Comparison of ENCODE assay signal across 8 mouse cellular contexts in the genomic region with DNA sequence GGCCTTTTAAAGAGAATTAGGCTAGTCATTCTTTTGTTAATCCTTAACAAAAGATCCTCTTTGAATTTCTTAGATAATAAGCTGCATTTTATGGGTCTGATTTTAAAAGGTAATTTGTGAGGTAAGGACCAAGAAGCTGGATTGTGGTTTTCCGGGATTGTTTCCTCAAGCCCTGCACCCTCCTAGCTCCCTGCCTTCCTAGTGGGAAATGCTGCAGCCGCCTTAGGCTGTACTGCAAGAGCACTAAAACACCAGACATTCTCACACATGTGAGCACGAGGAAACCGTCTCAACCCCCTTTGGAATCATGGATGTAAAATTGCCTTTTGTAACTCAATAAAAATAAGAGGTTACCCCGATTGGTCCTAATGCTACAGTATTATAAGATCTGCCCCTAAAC. TPM values are rescaled to one million over a fixed set of nuclear protein-coding genes. Genes with fewer than 3 reads are reported as not detected.
DNase-seq lines count a peak whose midpoint lies in the region; ATAC-seq and TF ChIP-seq lines count a peak whose summit lies in the region.

No protein-coding gene starts in this region.

- H3K27ac ChIP-seq in heart, adult 2 months: peak overlapping the region; percentile 94
- H3K27ac ChIP-seq in midbrain, embryonic 14.5 days (replicated peaks; ENCODE audit: low read depth, low read length): peak overlapping the region; percentile 100

- no peaks in the 10 kb centered on the region for H3K27me3 ChIP-seq in heart, adult 2 months (ENCODE audit: control insufficient read depth, insufficient read depth, low read length)
- no peaks in the 10 kb centered on the region for H3K27me3 ChIP-seq in midbrain, embryonic 14.5 days (ENCODE audit: control insufficient read depth, insufficient read depth, low read length)

- peak; percentile 40 to 45 for DNase-seq in right cerebral cortex, postnatal 10 days (ENCODE audit: low spot score in 2 of 2)
- DNase-seq in right cerebral cortex, postnatal 36 days (ENCODE audit: low spot score in 2 of 2): no peak
- DNase-seq in cerebellum, adult 8-10 months: peak; percentile 49
- DNase-seq in heart, adult 2 months: peak; percentile 22 to 45
- peak; percentile 27 for DNase-seq in kidney, adult 9 months
- peak; percentile 74 for DNase-seq in midbrain, embryonic 14.5 days
- no peak for DNase-seq in spleen, postnatal 10 days (ENCODE audit: low spot score in 2 of 2)
- DNase-seq in T-cell, adult 2 months (ENCODE audit: low spot score): no peak

- H3K4me3 ChIP-seq in heart, adult 2 months: peak overlapping the region; percentile 71
- H3K4me3 ChIP-seq in midbrain, embryonic 14.5 days (replicated peaks; ENCODE audit: low read depth, low read length): peak overlapping the region; percentile 93

- H3K9ac ChIP-seq in heart, adult 2 months (ENCODE audit: low read depth, low read length): peak overlapping the region; percentile 54; the same call in 1 of the 2 replicates
- H3K9ac ChIP-seq in midbrain, embryonic 14.5 days (replicated peaks; ENCODE audit: low read length): peak overlapping the region; percentile 98

- peak overlapping the region; percentile 92 for H3K4me2 ChIP-seq in midbrain, embryonic 14.5 days (ENCODE audit: low read length)

- peaks cover 2% of the 10 kb centered on the region; the same call in 1 of the 2 replicates for H3K4me1 ChIP-seq in heart, adult 2 months (ENCODE audit: control insufficient read depth, insufficient read depth, low read length)
- H3K4me1 ChIP-seq in midbrain, embryonic 14.5 days (ENCODE audit: control insufficient read depth, insufficient read depth, low read length): peaks cover 10% of the 10 kb centered on the region

- TF ChIP-seq POLR2A in heart, adult 2 months (IDR thresholded peaks at IDR 0.05; ENCODE audit: insufficient read depth, low read depth, low read length): no peak

- no peak for ATAC-seq in midbrain, embryonic 14.5 days (ENCODE audit: low FRiP score, low TSS enrichment)

- no peaks in the 10 kb centered on the region for H3K9me3 ChIP-seq in midbrain, embryonic 14.5 days (ENCODE audit: control insufficient read depth, low read length)

- H3K36me3 ChIP-seq in heart, adult 2 months (ENCODE audit: control insufficient read depth, insufficient read depth, low read length): peaks cover 6% of the 10 kb centered on the region
- no peaks in the 10 kb centered on the region for H3K36me3 ChIP-seq in midbrain, embryonic 14.5 days (ENCODE audit: control insufficient read depth, insufficient read depth, low read length)

- no peak for TF ChIP-seq CTCF in heart, adult 2 months (IDR thresholded peaks at IDR 0.05)

- WGBS in heart, adult 2 months: 35% methylated on average over 5 of the region's 5 CpGs
- 6% methylated on average over 5 of the region's 5 CpGs for WGBS in midbrain, embryonic 14.5 days

- no peak for TF ChIP-seq EP300 in heart, adult 2 months (IDR thresholded peaks at IDR 0.05; ENCODE audit: insufficient read depth, low read depth, low read length)

- H3K79me2 ChIP-seq in heart, adult 2 months (replicated peaks; ENCODE audit: control insufficient read depth, insufficient read depth, low read length): no peaks in the 10 kb centered on the region

- intact Hi-C loops in heart, adult 2 months (cut with DNase I): loop anchor here (5.0 to 10.0 kb wide), 4 partner anchors 45 to 465 kb away; a partner anchor contains a TSS

RNA-seq across cellular contexts. Expression of a gene that starts 1.6 kb away (rescaled TPM):
- total RNA-seq in heart, adult 2 months (2021): 10 to 100 TPM; 29.0 to 29.3 TPM
- polyA plus RNA-seq in heart, adult 2 months (2012; rRNA removed): 2.6 and 6.4 TPM in 2 replicates
- 92.3 and 122 TPM in 2 replicates for polyA plus RNA-seq in midbrain, embryonic 14.5 days (2014; fragmentation: Nextera tagmentation; extraction: Ambion mirVana)

Comparison
In these comparisons a context has a peak if more than half of its experiments do, and no peak if none do; other contexts are left out.
1. DNase-seq: peak in right cerebral cortex, postnatal 10 days (2 of 2), cerebellum, adult 8-10 months (single experiment), heart, adult 2 months (2 of 2), kidney, adult 9 months (single experiment) and midbrain, embryonic 14.5 days (single experiment); none in right cerebral cortex, postnatal 36 days (0 of 2), spleen, postnatal 10 days (0 of 2) and T-cell, adult 2 months (single experiment).
2. RNA of a gene that starts 1.6 kb away (polyA plus RNA-seq): 92.3 to 122 TPM in midbrain, embryonic 14.5 days; 2.6 to 6.4 TPM in heart, adult 2 months; every median in the first group is over 10 times any median in the second.